Mouse (Mus musculus) lung, adult 18-20 months (tissue): ENCODE results near the gene Parva.

ENCODE experiments used
- DNase-seq, 2 experiments: peaks; one replicate each; pipeline ENCODE4 v3.0.0; 2022; ENCODE audit warnings: mixed read lengths in 2 of 2

The Parva gene

DNA sequence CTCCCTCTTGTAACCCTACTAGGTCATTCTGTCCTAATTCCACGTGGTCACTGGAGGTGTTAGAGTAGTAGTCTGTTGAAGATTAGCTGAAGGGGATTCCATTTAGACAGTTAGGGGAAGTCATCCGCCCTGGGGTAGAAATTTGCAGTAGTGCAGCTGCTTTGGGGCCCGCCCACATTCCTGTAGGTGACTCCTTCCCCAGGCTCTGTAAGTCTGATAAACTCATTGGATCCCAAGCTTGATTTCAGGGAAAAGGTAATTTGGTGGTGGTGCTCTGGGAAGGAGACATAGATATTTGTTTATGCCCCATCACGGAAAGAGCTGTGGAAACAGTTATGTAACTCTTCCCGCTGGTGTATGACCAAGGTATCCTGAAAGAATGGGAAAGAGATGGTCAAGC is 494 bp upstream of the Parva start:
- no peak for DNase-seq

DNA sequence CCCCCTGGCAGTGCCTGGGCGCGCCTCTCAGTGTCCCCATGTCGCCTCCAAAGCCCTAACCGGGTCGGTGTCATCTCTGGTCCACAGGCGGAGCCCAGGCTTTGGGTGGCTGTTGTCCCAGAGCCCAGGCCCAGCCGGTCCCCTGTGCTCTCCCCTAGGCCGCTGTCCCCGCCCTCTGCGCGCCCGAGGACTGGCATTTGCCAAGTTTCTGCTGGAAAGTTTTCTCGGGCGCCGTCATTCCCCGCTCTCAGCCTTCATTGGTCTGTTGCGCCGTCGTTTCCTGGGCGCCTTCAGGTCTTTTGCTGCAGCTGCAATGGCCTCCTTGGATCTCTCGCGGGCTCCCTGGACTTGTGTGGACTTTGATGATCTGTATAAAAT is 842 bp downstream of the Parva start:
- peak; percentile 93 to 95 for DNase-seq

DNA sequence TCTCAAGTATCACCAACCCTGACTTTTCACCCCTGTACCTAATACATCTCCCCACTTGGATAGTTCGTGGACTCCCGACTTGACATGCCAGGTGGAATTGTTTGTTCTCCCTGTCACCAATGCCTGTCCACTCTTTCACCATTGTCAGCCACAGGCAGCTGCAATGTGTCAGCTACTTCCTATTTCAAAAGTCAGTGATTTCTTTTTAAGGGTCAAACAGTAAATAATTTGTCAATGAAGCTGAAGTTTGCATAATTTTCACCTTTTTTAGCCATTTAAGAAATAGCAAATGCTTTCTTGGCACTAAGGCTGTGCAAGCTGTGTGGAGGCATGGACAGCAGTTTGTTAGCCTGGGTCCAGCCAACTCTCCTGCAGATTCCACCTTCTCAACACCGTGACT is 12.5 kb downstream of the Parva start:
- no peak for DNase-seq

DNA sequence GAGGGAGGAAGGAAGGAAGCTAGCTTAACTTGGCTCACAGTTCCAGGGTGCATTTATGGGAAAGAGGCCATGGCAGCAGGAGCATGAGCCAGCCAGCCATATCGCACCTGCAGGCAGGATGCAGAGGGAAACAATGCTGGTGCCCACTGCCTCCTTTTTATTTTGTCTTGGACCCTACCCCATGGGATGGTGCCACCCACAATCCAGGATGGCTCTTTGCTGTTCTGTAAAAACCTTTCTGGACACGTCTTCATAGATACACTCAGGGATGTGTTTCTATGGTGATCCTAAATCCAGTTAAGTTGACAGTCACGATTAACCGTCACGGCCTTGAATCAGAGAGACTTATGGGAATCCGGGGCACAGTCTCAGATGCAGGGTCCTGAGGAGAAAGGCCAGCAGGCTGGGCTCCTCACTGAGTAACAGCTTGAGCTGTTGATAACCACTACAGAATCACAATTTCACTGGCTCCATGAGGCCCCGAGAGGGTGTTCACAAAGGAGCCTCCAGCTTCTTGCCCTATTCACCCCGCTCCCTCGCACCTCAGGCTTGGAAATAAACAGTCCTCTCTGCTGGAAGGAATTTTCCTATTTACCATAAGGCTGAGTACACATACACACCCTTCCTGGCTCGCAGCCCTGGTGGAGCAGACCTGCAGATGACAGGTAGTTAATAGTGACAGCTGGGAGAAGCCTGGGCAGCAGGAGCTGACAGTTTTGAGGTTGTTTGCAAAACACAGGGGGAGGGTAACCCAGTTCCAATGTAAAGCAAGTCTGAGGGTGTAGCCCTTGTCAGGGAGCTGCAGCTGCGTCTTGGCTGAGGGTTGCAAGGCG is 17.1 kb downstream of the Parva start:
- peak; percentile 78 to 86 for DNase-seq

DNA sequence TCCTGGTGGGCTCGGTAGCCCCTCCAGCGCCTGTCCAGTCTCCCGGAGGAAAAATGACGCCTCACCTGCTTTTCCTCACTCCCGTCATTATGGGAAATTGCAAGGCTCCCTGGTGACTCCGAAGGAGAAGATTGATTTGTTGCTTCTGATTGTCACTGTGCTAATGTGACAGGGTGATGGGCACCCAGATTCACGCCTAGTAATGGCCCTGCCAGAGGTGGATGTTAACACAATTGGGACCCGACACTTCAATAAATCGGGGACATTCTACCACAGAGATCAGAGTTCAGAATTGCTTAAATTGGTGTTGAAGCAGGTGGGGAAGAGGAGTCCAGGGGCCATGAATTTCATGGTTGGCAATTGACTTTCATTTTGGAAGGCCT is 17.7 kb downstream of the Parva start:
- no peak for DNase-seq

DNA sequence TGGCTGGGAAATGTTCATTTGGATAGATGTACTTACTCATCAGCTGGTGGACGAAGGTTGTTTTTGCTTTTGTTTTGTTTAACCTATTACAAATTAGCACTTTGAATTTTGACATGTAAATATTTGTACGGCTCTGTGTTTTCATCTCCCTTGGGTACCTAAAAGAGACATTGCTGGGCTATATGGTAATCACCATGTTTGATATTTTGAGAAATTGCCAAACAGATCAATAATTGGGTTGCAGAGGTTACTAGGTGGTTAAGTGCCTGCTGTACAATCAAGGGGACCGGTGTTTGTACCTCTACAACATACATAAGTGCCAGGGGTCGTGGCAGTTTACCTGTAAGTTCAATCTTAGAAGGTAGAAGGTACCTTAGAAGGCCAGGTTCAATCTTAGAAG is 19.2 kb downstream of the Parva start:
- DNase-seq, result no peak

DNA sequence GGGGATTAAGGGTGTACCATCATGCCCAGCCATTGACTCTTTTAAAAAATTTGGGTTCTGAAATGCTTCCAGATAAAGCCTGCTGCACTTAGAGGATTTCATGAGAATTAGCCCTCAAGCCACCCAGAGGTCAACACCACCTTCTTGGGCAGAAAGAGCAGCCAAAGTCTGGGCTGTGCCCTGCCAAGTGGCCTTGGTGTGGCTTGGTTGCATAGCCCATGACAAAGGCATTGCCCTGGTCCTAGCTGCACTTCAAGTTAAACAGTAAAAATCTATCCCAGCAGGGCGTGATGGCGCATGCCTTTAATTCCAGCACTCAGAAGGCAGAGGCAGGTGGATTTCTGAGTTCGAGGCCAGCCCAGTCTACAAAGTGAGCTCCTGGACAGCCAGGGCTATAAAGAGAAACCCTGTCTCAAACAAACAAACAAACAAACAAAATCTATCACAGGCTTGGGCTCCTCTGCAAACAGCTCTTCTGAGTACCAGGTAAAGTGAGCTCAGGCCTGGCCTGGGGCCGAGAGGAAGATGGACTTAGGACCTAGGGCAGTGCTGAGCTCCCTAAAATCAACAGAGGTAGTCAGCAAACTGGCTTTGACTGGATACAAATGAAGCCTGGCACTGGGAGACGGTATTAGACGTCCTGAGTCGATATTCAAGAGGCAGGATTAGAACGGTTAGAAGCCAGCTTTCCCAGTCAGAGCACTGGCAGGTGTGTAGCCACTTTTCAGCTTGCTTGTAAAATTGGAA is 22.8 kb downstream of the Parva start:
- no peak for DNase-seq

DNA sequence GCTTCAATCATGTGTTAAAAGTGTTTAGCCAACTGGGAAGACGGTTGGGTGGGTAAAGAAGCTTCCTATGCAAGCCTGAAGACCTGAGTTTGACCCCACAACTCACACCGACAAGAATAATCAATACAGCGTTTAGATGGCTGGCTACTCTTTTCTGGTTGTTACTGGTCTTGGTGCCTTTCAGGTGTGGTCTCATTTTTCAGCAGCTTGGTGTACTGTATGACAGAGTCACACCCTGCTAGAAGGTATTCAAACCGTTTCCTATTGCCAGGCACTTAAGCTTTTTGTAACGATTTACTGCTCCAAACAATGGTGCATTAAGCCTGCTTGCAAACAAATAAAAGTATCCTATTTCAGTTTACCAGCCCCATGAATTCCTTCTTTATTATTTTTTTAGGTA is 25.2 kb downstream of the Parva start:
- no peak for DNase-seq

DNA sequence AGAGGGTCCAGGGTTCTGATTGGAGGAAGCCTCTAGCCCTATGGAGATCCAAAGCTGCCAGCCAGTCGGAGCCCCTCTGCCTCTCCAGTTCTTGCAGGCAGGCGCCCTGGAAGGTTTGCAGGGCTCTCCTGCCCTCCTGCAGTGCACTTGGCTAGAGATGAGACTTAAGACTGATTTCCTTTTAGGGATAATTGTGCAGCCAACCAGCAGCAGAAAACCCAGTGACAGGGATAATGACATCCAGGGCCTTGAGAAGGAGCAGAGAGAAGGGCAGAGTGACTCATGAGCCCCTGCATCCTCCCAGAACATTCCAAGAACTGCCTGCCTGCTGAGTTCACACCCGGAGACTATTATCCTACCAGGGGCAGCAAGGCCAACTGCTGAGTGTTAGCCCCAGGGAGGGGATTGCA is 26.5 kb downstream of the Parva start:
- no peak for DNase-seq

DNA sequence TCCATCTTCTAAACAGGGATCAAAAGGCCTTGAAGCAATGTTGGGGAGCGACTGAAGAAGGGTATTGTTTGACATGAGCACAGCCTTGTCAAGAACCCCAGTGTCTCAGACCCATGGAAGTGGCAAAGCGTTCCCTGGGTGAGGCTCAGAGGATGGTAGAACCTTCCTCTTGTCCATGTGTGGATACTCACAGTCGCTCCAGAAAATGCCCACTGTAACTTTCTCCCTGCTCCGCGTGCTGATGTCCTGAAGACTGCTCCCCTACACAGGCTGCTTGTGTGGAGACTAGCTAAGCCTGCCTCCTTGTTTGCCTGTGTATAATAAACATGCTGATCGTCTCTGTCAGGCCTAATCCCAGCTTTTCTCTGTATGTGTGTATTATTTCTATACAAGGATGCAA is 27.1 kb downstream of the Parva start:
- no peak for DNase-seq

DNA sequence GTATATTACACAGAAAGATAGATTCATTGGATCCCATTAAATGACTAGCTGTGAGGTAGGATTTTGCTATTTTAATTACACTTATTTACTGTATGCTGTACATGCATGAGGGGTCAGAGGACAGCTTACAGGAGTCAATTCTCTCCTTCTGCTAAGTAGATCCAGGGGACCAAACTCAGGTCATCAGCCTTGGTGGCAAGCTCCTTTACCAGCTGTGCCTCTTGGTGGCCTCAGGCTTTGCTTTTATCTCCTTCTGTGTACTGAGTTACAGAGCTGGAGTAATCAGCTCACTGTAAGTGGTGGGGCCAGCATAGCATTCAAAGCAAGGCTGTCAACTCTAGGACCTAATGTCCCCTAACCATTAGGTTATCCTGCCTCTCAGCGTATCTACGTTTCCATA is 27.6 kb downstream of the Parva start:
- DNase-seq, result no peak

DNA sequence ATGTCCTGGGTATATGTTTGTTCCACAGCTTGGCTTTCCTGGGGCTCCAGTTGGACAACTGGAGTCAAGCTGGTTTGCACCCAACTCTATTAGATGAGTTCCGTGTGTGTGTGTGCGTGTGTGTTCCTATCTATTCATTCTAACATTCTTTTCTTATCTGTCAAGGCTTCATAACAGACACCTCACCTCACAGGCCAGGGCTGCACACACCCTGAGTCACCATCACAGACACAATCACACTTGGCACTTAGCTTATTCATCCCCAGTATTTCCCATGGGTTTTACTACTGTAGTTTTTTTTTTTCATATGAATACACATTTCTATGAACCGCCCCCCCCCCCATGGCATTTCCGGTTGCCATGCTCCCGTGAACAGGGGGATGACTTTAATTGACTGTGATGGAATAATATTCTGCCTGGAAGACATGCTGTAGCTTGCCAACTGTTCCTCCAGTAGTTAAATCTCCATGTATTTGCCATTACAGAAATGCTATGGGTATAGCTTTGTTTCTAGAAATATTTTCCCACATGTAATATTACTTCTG is 28.3 kb downstream of the Parva start:
- no peak for DNase-seq

DNA sequence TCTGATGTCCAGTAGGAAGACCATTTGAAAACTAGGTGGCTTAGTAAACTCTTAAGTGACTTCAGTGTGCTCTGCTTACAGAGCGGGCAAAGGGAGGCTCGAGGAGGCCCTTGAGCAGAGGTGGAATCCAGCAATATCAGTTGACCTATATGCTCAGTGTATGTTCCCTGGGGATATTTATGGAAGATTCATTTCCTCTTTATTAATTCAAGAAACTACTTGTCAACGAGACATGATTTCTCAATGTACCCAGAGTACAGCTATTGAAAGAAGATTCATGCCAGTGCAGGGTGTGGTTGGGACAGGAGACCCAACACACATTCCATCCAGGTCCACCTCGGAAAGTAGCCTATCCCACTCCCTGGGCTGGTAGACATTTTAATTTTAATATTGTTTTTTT is 30.1 kb downstream of the Parva start:
- DNase-seq, result no peak

DNA sequence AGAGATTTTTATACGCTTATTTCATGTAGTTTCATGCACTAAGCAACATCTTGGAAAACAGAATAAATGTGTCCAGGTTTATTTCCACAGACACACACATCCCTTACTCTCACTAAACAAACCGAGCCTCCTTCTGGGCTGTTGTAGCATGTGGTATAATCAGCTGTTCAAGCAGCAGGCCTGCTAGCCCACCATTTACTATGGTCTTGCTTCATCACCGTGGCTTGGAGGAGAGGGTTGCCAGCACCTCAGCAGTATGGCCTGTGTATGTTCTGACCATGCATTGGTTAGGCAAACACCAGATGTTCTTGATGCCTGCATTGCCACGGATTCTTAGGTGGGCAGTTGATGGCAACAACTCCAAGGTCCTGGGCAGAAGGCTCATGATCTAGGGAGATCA is 30.6 kb downstream of the Parva start:
- DNase-seq, result no peak

DNA sequence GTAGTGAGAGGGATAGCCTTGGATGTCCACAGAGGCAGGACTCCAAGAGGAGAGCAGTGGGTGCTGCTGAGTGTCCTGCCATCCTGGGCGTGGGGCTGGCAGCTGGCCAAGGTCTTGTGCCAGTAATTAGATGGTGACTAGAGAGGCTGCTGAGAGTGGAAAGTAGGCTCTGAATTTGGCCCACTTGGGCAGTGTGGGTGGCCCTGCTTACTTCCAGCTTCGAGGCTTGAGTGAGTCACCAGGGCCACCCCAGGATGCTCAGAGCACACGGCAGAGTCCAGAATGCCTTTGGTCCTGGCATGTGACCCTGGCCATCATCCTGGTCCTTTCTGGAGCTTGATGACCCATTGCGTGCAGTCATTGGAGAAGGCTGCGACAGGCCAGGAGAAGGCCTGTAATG is 31.1 kb downstream of the Parva start:
- DNase-seq, result peak in 1 of 2 experiments; percentile 55

DNA sequence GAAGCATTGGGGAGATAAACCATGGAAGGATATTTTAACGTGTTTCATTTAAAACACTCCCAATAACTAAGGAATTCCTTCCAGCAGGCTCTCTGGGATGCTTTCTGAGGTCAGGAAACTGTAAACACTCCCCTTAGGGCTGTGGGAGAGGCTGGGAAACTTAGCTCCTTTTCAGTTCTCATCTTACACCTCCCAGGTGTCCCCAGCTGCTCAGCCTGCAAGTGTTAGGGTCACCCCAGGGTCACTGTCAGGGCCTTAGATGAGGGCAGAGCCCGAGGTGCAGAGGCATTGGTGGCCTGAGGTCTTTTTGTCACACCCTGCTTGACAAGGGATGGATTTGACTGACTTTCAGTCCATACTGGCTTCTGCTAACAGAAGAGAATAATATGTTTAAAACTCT is 35.8 kb downstream of the Parva start:
- no peak for DNase-seq

DNA sequence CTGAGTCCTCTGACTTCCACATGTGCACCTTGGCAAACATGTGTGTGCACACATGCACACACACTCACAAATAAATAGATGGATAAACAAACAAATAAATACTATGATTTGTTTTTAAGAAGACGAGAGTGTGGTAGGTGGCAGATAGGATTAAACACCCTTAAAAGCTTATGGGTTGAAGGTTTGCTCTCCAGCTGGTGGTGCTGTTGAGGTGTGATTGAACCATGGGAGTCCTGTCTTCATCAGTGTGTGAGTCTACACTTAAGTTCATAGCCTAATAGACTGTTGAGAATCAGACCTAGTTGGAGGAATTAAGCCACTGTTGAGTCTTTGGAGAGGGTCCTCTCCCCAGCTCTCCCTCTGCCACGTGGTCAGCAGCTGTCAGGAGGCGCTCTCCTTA is 38.6 kb downstream of the Parva start:
- DNase-seq, result no peak

DNA sequence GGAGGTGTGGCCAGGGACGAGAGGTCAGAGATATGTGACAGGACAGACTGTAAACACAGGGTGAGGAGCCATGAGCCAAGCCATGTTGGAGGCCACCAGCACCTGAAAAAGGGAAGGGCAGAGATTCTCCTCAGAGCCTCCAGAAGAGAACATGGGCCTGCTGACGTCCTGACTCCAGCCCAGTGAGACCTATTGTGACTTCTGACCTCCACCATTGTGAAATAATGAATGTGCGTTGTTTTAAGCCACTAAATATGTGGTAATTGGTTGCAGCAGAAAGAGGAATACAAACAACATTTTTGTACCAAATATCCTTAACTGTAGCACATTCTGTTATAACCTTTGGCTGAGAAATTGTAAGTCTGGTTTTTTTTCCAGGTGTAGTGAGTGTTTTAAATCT is 39.5 kb downstream of the Parva start:
- DNase-seq, result no peak

DNA sequence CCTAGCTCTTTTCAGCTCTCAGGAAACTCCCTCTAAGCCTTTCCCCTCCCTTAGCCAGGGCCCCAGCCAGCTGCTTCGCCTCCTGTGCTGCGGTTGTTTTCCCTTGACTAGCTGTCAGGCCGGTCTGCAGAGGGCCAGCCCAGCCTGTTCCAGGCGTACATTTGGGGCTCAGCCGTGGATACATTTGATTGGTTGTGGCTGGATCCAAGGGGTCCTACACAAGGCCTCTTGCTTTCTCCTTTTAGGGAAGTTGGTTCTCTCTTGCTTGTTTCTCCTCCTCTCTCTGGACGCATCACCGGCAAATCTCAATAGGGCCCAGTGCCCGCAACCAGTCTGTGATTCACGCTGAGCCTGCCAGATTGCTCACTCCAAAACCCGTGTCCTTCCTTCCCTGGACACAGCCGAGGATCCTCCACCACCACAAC is 40.4 kb downstream of the Parva start:
- DNase-seq, result peak; percentile 68 to 74

DNA sequence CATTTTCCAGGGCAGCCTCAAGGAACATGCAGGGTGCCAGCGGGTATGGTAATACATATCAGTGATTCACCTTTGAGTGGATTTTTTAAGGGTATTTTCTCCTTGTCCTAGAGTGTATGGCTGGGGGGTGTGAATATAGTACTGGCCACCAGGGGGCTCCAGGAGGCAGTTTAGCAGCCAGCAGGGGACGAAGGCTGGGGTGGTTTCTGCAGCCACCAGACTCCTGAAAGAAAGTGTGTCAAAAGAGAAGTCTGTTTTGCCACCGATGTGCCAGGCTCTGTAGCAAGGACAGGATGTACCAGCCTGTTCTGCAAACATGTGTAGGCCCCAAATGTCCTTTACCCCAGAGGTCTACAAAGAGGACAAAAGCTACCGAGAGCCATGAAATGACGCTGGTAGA is 42.5 kb downstream of the Parva start:
- peak; percentile 70 to 81 for DNase-seq

DNA sequence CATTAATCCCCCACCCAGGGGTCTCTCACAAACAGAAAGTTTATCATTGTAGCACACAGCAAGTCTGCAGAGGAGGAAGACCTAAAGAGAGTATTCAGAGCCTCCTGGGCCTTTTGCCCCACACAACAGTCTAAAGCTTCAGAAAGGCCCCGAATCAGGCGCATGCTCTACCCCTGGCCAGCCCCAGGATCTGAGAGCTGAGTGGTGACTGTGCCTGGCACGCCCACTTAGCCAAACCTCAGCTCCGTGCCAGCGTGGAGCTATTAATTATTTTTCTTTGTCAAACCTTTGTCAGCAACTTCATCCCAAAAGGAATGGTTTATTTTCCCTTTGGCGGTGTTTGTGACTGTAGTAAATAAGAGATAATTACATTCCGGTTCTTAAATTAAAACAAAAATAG is 44.0 kb downstream of the Parva start:
- peak in 1 of 2 experiments; percentile 36 for DNase-seq

DNA sequence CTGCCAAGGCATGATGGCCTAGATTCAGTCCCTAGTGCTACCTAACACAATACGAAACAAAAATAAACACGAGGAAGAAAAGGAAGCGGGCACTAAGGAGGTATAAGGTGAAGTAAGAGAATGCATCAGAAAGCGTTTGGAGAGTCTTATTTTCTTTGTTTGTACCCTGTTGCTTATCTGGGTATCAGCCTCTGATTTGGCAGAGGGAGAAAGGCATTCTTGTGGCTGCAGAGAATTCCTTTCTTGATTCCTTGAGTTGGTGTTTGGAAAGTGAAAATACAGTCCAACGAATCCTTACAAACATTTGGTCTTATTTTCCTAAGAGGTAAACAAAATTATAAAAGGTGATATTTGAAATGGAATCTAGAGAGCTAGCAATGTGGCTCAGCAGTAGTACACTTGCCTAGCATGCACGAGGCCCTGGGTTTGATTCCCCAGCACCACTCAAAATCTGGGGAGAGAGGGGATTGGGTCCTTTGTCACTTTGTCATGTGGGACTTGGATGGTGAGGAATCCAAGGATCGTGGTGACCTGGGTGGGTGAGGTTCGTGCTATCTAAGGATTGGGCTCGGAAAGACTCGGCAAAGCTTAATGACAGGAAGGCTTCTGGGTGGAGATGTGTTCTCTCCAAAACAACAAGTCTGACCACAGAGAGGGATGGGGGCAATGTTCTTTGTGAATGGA is 44.9 kb downstream of the Parva start:
- DNase-seq, result no peak

DNA sequence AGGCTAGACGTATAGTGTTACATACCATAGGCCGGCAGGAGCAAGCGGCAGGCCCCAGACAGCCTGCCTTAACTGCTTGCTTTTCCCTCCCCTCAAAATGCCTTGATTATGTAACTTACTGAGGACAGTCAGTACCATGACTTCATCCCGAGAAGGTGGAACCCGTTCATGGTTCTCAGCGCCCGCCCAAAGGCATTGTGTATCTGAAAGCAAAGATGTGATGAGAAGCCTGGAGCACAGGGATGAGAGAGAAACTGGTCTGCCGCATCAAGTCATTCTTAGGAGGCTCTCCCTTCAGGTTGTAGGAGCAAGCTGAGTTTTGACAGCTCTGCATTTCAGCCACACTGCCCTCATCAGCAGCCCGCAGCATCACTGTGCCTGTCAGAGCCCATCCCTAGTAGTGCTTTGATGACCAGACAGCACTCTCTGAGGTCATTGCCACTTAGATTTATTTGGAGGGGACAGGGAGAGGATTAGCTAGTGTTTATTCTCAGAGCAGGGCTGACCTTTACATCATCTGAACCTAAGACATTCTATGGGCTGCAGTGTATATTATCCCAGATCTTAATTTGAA is 45.5 kb downstream of the Parva start:
- no peak for DNase-seq
